Mouse (Mus musculus) Patski (cell line): Measurements from ENCODE around the gene Map6. TPM values are rescaled to one million over a fixed set of nuclear protein-coding genes. Genes with fewer than 3 reads are reported as not detected.

Source experiments
- ATAC-seq: fragments of 100-300 bp; one replicate; pipeline ENCODE4 v1.8.0; 2021
- CTCF ChIA-PET: fragments of 350-600 bp; sonication (Branson Sonifier 250); formaldehyde crosslinking; loops from one replicate; lab custom pipeline; 2022; ENCODE audit warnings: inconsistent platforms; lab: Charles Lee
- POLR2A ChIA-PET: fragments of 350-600 bp; sonication (Branson Sonifier 250); formaldehyde crosslinking; loops from one replicate; lab custom pipeline; 2022; ENCODE audit warnings: antibody characterized with exemption, inconsistent platforms; lab: Charles Lee
- DNase-seq: peaks from one replicate; pipeline ENCODE4 v3.0.0-alpha.2; 2011; ENCODE audit warnings: low read depth, low spot score
- H3K27me3 ChIP-seq: fragments of 371-371 bp; one replicate; pipeline ENCODE4 v1.5.1; 2021
- CTCF ChIP-seq: fragments of 100-300 bp; IDR thresholded peaks from one replicate; pipeline ENCODE4 v1.5.1; 2021
- in situ Hi-C: fragments of 300-500 bp; cut with MboI; formaldehyde crosslinking; loops from 3 replicates; pipeline ENCODE4 v1.11.1; 2018; ENCODE audit warnings: low pct_unique_long_range_greater_than_20kb, mixed read lengths
- polyA plus RNA-seq: library from polyadenylated mRNA; unstranded; gene quantifications from one replicate; pipeline ENCODE4 v1.2.3, GENCODE M21; 2021

Gene Map6
- polyA plus RNA-seq, 1 experiment from 2014 or later: 15.8 TPM

DNA sequence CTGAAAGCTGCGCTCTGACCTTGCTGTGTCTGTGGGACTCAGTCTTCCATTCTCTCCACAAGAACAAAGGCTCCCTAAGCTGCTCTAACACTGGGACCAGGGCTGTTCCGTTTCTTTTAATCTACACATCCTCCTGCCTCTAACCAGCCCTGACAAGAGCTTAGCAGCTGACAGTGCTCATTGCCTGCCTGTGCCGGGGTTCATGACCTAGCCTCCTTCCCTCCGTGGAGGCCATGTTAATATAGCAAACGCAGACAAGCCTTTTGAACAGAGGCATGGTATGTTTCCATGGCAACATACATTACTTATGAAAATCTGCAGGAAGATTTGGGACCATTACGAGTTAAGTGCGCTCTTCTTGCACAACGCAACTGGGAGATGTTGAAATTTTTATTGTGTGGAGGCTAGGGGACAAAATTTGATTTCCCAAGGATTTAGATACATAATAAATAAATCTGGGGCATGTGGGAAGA lies 45.5 kb downstream of the Map6 start:
- ATAC-seq (no peak), DNase-seq (no peak)
- ChIA-PET POLR2A (interaction anchor here (1.6 kb wide), 1 partner anchor 14 kb away, joined by 3 read pairs; no protein-coding TSS in a partner anchor), CTCF (no interaction called here)
- in situ Hi-C loops: no loop called here
- no peaks in the 10 kb centered on the region for H3K27me3 ChIP-seq
- TF ChIP-seq CTCF: no peak

GRCm38 (mm10) chr7:99313253-99313652 lies 46.0 kb downstream of the Map6 start:
- DNase-seq (no peak), ATAC-seq (no peak)
- no peak for TF ChIP-seq CTCF
- POLR2A ChIA-PET: interaction anchor here (0.5 kb wide), 1 partner anchor 53 kb away, joined by 3 read pairs; no protein-coding TSS in a partner anchor
- H3K27me3 ChIP-seq: no peaks in the 10 kb centered on the region
- in situ Hi-C loops: no loop called here
- CTCF ChIA-PET: no interaction called here

DNA sequence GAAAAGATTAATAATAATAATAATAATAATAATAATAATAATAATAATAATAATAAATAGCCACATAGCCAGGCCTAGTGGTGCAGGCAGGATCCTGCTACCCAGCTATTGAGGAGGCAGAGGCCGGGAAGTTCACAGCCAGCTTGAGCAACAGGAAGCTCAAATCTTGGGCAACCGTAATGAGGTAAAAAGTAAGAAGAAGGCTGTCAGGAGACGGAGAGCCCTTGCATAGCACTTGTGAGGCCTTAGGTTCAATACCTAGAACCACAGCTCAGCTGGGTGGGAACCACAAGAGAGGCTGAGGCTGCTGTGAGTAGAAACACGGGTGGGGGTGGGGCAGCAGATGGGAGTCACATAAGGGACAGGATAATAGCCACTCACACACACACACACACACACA lies 47.3 kb downstream of the Map6 start:
- ChIA-PET CTCF (no interaction called here), POLR2A (no interaction called here)
- ATAC-seq (no peak), DNase-seq (no peak)
- no peak for TF ChIP-seq CTCF
- in situ Hi-C loops: no loop called here
- no peaks in the 10 kb centered on the region for H3K27me3 ChIP-seq

DNA sequence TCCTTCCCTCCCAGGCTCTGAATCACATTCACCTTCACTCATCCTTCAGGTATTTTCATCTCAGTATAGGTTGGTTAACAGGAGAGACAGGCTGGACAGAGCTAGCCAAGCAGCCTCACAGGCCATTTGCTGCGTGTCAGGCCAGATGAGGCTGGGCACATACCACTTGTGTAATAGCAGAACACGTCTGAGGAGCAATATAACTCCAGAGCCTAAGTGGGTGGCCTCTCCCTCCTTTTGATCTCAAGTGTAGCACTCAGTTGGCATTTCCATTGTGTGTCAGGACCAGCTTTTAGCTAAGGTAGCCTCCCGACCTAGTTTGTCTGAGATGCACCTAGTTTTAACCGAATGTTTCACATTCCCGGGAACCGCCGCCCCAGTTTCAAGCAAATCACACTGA lies 49.0 kb downstream of the Map6 start:
- ChIA-PET CTCF (interaction anchor here (0.9 kb wide), 2 partner anchors 13 to 17 kb away, joined by 3 read pairs; no protein-coding TSS in a partner anchor), POLR2A (no interaction called here)
- TF ChIP-seq CTCF: no peak
- in situ Hi-C loops: no loop called here
- DNase-seq (no peak), ATAC-seq (no peak)
- H3K27me3 ChIP-seq: no peaks in the 10 kb centered on the region

DNA sequence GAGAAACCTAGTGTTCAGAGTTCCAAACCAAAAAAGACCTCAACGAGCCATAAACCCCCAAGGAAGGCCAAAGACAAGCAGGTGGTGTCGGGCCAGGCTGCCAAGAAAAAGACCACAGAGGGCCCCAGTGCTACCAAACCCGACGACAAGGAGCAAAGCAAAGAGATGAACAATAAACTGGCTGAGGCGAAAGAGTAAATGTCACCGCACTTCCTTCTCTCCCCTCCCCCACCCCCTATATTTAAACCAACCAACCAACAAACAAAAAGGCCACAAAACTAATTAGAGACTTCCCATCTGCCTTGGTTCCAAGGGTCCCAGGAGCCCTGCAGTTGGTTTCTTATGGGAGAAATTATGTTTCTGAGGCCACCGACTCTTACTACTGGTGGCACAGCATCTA lies 50.2 kb downstream of the Map6 start:
- no peaks in the 10 kb centered on the region for H3K27me3 ChIP-seq

GRCm38 (mm10) chr7:99320524-99320923 lies 53.3 kb downstream of the Map6 start:
- POLR2A ChIA-PET: interaction anchor here (0.5 to 0.6 kb wide), 2 partner anchors 32 to 84 kb away, joined by 3 read pairs; no protein-coding TSS in a partner anchor
- in situ Hi-C loops: no loop called here

More for the DNA sequence above, 50.2 kb downstream of the Map6 start:
- no peak for TF ChIP-seq CTCF
- ATAC-seq (no peak), DNase-seq (no peak)
- CTCF ChIA-PET: no interaction called here
- in situ Hi-C loops: no loop called here
- POLR2A ChIA-PET: no interaction called here

GRCm38 (mm10) chr7:99322691-99323320 lies 55.6 kb downstream of the Map6 start:
- TF ChIP-seq CTCF: no peak
- no peak for DNase-seq
- no peak for ATAC-seq
- in situ Hi-C loops: no loop called here
- no peaks in the 10 kb centered on the region for H3K27me3 ChIP-seq
- ChIA-PET POLR2A (no interaction called here), CTCF (interaction anchor here (5.3 kb wide), 1 partner anchor 43 kb away, joined by 25 read pairs; no protein-coding TSS in a partner anchor)

More at GRCm38 (mm10) chr7:99320524-99320923, 53.3 kb downstream of the Map6 start:
- DNase-seq (no peak), ATAC-seq (no peak)
- TF ChIP-seq CTCF: no peak
- CTCF ChIA-PET: no interaction called here
- no peaks in the 10 kb centered on the region for H3K27me3 ChIP-seq

DNA sequence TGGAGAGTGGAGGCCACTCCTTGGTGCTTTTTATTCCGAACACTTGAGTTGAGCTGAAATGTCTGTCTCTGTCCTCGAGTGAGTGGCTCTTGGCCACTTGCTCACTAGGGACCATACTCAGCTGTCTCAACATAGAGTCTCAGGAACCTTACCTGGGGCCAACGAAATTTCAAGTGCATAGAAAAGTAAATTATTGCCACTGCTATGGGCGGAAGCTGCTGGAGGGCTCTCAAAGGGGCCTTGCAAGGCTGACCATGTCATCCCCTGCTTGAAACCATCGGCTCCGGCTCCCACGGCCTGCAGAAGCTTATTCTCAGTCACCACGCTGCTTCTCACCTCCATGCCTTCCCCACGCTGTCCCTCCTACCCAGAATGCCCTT lies 56.1 kb downstream of the Map6 start:
- ATAC-seq (no peak), DNase-seq (no peak)
- POLR2A ChIA-PET: no interaction called here
- CTCF ChIA-PET: interaction anchor here (5.3 kb wide), 1 partner anchor 42 kb away, joined by 25 read pairs; no protein-coding TSS in a partner anchor
- no peaks in the 10 kb centered on the region for H3K27me3 ChIP-seq
- in situ Hi-C loops: no loop called here
- TF ChIP-seq CTCF: no peak

- CTCF ChIA-PET: interaction anchor here (5.3 kb wide), 1 partner anchor 41 kb away, joined by 25 read pairs; no protein-coding TSS in a partner anchor
- H3K27me3 ChIP-seq: no peaks in the 10 kb centered on the region
- POLR2A ChIA-PET: no interaction called here
- DNase-seq (no peak), ATAC-seq (no peak)
- in situ Hi-C loops: loop anchor here (5.0 kb wide), 1 partner anchor 37 kb away; no protein-coding TSS in a partner anchor
- TF ChIP-seq CTCF: no peak
Observed at GRCm38 (mm10) chr7:99324810-99325209, 57.6 kb downstream of the Map6 start.

DNA sequence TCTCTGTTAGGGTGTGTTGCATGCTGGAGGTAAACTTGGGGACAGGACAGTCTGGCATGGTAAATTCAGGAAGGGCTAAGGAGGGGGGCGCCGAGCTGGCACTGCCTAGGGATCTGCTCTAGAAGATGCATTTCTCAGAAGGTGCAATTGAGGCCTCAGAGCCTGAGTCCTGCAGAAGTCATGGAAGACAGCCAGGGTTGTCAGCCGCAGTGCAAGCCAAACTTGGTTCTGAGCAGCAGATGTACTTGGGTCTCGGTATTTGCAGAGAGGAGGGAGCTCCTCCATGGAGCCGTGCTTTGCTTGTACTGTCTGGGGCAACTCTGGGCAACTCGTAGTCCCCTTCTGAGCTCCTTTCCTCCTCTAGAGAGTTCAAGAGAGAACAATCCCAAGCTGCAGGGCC lies 58.9 kb downstream of the Map6 start:
- no peak for TF ChIP-seq CTCF
- DNase-seq (no peak), ATAC-seq (no peak)
- H3K27me3 ChIP-seq: no peaks in the 10 kb centered on the region
- POLR2A ChIA-PET: interaction anchor here (1.3 kb wide), 1 partner anchor 14 kb away, joined by 3 read pairs; no protein-coding TSS in a partner anchor
- CTCF ChIA-PET: interaction anchor here (5.3 kb wide), 1 partner anchor 39 kb away, joined by 25 read pairs; no protein-coding TSS in a partner anchor
- in situ Hi-C loops: loop anchor here (5.0 kb wide), 1 partner anchor 36 kb away; no protein-coding TSS in a partner anchor

DNA sequence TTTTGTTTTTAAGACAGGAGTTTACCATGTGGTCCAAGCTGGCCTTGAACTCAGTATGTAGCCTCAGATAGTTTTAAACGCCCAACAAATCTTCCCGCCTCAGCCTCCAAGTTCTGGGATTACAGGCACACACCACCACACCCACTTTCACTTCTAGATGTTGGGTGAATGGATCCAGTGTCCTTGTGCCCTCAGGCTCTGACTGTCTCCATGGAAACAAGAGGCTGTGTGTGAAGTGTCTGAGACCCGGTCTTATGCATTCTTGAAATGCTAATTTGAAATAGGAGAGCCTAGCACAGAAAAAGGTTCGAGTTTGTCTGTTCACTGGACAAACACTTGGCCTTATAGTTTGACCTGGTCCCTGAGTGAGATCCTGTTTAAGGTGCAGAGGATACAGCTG lies 61.6 kb downstream of the Map6 start:
- ATAC-seq (no peak), DNase-seq (no peak)
- ChIA-PET CTCF (interaction anchor here (1.9 kb wide), 1 partner anchor 37 kb away, joined by 8 read pairs; no protein-coding TSS in a partner anchor), POLR2A (no interaction called here)
- no peak for TF ChIP-seq CTCF
- in situ Hi-C loops: loop anchor here (5.0 kb wide), 1 partner anchor 33 kb away; no protein-coding TSS in a partner anchor
- no peaks in the 10 kb centered on the region for H3K27me3 ChIP-seq
